Mouse (Mus musculus) liver, embryonic 11.5 days (tissue): ENCODE measurements around the gene Gpr88. TPM values are rescaled to one million over a fixed set of nuclear protein-coding genes. Genes with fewer than 3 reads are reported as not detected.

Experiments
- ATAC-seq: fragments of 200-750 bp; cut with Nextera tagmentation; replicated peaks from 2 replicates; pipeline ENCODE4 v1.8.0; 2017; ENCODE audit warnings: moderate number of reproducible peaks, mild to moderate bottlenecking, moderate TSS enrichment, moderate library complexity; ENCODE audit not compliant: low FRiP score
- DNase-seq: peaks from one replicate; pipeline ENCODE4 v3.0.0-alpha.2; 2017; ENCODE audit warnings: low spot score
- H3K27ac ChIP-seq: fragments of 300-500 bp; sonication (generic); 2 replicates; pipeline ENCODE4 v1.5.1; 2014; ENCODE audit warnings: mild to moderate bottlenecking, low read depth, low read length, control low read depth
- H3K27me3 ChIP-seq: fragments of 300-500 bp; sonication (generic); replicated peaks from 2 replicates; pipeline ENCODE4 v1.6.1; 2014; ENCODE audit warnings: low read length, mixed read lengths; ENCODE audit not compliant: control insufficient read depth, insufficient read depth
- H3K36me3 ChIP-seq: fragments of 300-500 bp; sonication (generic); 2 replicates; pipeline ENCODE4 v1.6.1; 2014; ENCODE audit warnings: mild to moderate bottlenecking, low read length, moderate library complexity, mixed read lengths; ENCODE audit not compliant: control insufficient read depth, insufficient read depth
- H3K4me1 ChIP-seq: fragments of 300-500 bp; sonication (generic); replicated peaks from 2 replicates; pipeline ENCODE4 v1.6.1; 2014; ENCODE audit warnings: low read length, mixed read lengths; ENCODE audit not compliant: control insufficient read depth, insufficient read depth
- H3K4me2 ChIP-seq: fragments of 300-500 bp; sonication (generic); 2 replicates; pipeline ENCODE4 v1.6.1; 2014; ENCODE audit warnings: mild to moderate bottlenecking, control low read depth, moderate library complexity
- H3K4me3 ChIP-seq: fragments of 300-500 bp; sonication (generic); 2 replicates; pipeline ENCODE4 v1.5.1; 2014; ENCODE audit warnings: low read depth, low read length, control low read depth
- H3K9ac ChIP-seq: fragments of 300-500 bp; sonication (generic); 2 replicates; pipeline ENCODE4 v1.6.1; 2014; ENCODE audit warnings: low read depth, low read length, control low read depth
- H3K9me3 ChIP-seq: fragments of 300-500 bp; sonication (generic); 2 replicates; pipeline ENCODE4 v1.6.1; 2016; ENCODE audit warnings: low read length, inconsistent platforms, mixed read lengths; ENCODE audit not compliant: control insufficient read depth
- WGBS: fragments of 180-500 bp; shearing (Covaris S2); extraction: QIAGEN DNeasy Blood & Tissue Kit; methylation state at CpG from one replicate; pipeline ENCODE4 v1.1.7; 2014; 5-methylcytosine and 5-hydroxymethylcytosine counted together
- polyA plus RNA-seq: library from polyadenylated mRNA; unstranded; fragments of >200 nt; fragmentation: Nextera tagmentation; extraction: Ambion mirVana; gene quantifications from 2 replicates; pipeline ENCODE4 v1.2.1, GENCODE M21; 2014

The Gpr88 gene
- polyA plus RNA-seq, 1 experiment from 2014 or later = 0.34 TPM

DNA sequence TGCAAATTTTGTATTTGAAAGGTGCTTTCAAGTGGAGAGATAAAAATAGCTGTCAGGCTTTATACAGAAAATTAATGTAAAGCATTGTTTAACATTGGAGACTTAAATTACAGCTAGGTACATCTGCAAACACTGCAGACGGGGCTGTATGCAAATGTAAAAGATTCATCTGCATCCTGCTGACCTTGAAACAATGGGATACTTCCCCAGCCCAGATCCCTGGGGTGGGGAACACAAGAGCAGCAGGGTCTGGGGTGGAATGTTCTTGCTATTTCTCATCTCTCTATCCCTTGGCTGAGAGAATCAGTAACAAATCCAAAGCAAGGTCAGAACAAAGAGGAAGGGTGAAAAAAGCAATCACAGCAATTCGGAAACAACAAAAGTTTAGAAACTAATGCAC, 30.7 kb upstream of the Gpr88 start:
- Histone ChIP-seq H3K9ac (no peak overlapping the region), H3K27me3 (no peaks in the 10 kb centered on the region), H3K4me3 (no peak overlapping the region), H3K9me3 (no peaks in the 10 kb centered on the region), H3K27ac (no peak overlapping the region), H3K36me3 (no peaks in the 10 kb centered on the region), H3K4me2 (no peak overlapping the region), H3K4me1 (no peaks in the 10 kb centered on the region)
- WGBS = 73% methylated on average over 2 of the region's 2 CpGs
- ATAC-seq (no peak), DNase-seq (no peak)

DNA sequence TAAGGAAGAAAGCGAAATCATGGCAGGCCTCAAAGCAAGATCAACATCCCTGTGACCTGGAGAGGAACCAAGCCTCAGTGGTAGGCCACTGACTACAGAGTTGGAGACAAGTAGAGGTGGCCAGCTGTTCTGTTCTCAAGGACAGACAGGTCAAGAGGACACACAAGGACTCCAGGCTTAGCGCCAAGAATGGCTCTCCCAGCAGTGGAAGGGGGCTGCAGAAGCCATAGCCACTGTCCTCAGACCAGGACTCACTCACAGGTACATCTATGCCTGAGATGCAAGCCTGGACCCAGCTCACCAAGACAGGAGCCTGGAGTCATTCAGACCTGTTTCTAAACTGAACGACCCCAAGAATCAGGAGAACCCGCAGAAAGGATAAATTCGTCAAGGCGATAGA, 28.4 kb upstream of the Gpr88 start:
- no peak for ATAC-seq
- H3K9ac ChIP-seq = no peak overlapping the region

DNA sequence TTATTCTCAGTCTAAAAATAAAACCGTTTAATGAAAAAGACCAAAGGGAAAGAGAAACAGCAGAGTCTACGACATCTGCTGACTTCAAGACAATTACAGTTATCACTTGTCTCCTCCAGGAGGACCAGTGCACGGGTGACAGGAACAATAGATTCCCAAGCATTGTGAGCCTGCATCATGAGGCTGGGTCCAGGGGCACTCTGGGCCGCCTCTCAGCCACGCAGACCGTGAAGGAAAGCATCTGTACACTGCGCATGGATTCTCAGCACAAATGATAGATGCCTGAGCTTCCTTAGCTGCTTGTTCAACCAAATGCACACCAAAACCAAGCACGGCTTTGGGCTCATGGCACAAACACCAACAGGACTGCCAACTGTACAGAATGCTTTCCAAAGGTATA, 23.8 kb upstream of the Gpr88 start:
- H3K4me2 ChIP-seq = no peak overlapping the region
- 85% methylated on average over 8 of the region's 8 CpGs for WGBS
- no peaks in the 10 kb centered on the region for H3K9me3 ChIP-seq
- H3K36me3 ChIP-seq = no peaks in the 10 kb centered on the region
- no peaks in the 10 kb centered on the region for H3K27me3 ChIP-seq
- DNase-seq (no peak), ATAC-seq (no peak)
- H3K4me3 ChIP-seq = no peak overlapping the region
- H3K4me1 ChIP-seq = no peaks in the 10 kb centered on the region
- H3K27ac ChIP-seq = no peak overlapping the region
- no peak overlapping the region for H3K9ac ChIP-seq

More for the DNA sequence above, 28.4 kb upstream of the Gpr88 start:
- Histone ChIP-seq H3K9me3 (no peaks in the 10 kb centered on the region), H3K27me3 (no peaks in the 10 kb centered on the region), H3K27ac (no peak overlapping the region), H3K4me3 (no peak overlapping the region), H3K4me1 (no peaks in the 10 kb centered on the region), H3K36me3 (no peaks in the 10 kb centered on the region), H3K4me2 (no peak overlapping the region)
- 91% methylated on average over 6 of the region's 6 CpGs for WGBS
- no peak for DNase-seq

DNA sequence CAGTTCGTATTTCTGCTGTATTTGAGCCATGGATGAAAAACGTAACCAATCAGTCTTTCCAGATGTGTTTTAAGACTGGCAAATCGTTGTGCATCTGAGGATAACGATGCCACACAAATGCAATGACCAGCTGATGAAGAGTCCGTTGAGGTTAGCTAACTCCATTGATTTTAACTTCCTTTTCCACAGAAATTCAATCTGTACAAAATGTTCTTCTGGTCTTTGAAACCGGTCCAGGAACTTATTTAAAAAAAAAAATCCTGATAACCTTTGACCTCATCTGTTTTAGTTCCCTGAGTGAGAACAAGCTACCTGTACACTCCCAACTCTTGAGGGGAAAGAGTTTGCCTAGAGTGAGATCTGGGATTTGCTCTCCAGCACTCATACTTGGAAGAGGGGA, 18.4 kb upstream of the Gpr88 start:
- no peaks in the 10 kb centered on the region for H3K36me3 ChIP-seq
- no peak overlapping the region for H3K27ac ChIP-seq
- no peaks in the 10 kb centered on the region for H3K9me3 ChIP-seq
- H3K4me2 ChIP-seq = no peak overlapping the region
- no peaks in the 10 kb centered on the region for H3K27me3 ChIP-seq
- H3K4me3 ChIP-seq = no peak overlapping the region
- ATAC-seq = no peak
- 72% methylated on average over 6 of the region's 6 CpGs for WGBS
- no peaks in the 10 kb centered on the region for H3K4me1 ChIP-seq
- no peak overlapping the region for H3K9ac ChIP-seq
- DNase-seq = no peak

DNA sequence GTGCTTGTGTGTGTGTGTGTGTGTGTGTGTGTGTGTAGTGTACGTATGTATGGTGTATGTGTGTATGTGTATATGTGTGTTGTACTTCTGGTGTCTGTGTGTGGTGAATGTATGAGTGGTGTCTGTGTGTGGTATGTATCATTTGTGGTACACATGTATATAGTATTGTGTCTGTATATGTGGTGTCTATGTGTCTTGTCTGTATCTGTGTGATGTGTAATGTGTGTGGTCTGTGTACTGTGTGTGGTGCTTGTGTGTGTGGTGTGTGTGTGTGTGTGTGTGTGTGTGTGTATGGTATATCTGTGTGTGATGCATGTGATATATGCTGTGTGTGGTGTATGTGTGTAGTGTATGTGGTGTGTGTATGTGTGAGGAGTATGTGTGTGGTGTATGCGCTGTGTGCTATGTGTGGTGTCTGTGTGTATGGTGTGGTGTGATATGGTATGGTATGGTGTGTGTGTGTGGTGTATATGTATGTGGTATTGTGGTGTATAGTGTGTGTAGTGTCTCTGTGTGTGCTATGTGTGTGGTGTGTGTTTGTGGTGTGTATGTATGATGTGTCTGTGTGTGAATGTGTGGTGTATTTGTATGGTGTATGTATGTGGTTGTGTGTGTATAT, 13.8 kb upstream of the Gpr88 start:
- no peaks in the 10 kb centered on the region for H3K36me3 ChIP-seq
- H3K4me2 ChIP-seq = no peak overlapping the region
- H3K9me3 ChIP-seq = no peaks in the 10 kb centered on the region
- DNase-seq = no peak
- 91% methylated on average over 2 of the region's 2 CpGs for WGBS
- no peak overlapping the region for H3K27ac ChIP-seq
- H3K4me1 ChIP-seq = no peaks in the 10 kb centered on the region
- no peak overlapping the region for H3K4me3 ChIP-seq
- no peaks in the 10 kb centered on the region for H3K27me3 ChIP-seq
- ATAC-seq = peak; percentile 36
- no peak overlapping the region for H3K9ac ChIP-seq

DNA sequence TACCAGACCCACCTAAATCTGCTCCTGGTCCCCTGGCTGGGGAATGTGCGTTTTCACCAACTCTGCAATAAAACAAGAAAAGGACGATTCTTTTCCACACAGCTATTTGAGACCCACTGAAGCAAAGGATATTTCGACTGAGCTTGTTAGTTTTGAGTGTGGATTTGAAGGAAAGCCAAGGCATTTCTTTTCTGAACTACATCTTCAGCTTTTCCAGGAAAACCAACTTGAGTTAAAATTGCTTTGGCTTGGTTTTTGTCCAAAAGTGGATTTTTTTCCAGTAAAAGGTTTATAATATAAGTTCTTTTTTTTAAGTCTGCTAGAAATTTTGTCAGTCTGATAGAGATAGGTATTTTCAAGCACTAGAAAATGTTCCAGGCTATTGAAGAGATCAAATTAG, 13.1 kb upstream of the Gpr88 start:
- Histone ChIP-seq H3K36me3 (no peaks in the 10 kb centered on the region), H3K9ac (no peak overlapping the region), H3K4me2 (no peak overlapping the region), H3K27me3 (no peaks in the 10 kb centered on the region), H3K9me3 (no peaks in the 10 kb centered on the region), H3K4me3 (no peak overlapping the region), H3K27ac (no peak overlapping the region), H3K4me1 (no peaks in the 10 kb centered on the region)
- DNase-seq = no peak
- 79% methylated on average over 3 of the region's 3 CpGs for WGBS
- no peak for ATAC-seq

DNA sequence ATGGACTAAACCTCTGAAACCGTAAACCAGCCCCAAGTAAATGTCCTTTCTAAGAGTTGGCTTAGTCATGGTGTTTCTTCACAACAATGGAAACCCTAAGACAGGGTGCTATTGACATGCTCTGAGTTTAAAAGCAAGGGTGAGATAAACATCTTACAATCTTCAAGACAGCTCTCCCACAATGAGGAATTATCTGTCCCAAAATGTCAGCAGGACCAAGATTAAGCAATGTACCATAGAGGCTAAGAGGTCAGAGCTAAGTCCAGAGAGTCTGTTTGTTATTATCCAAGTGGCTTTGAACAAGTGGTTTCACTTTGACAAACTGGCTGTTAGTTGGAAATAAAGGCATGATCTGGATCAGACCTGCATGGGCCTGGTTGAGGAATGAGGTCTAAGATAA, 10.7 kb upstream of the Gpr88 start:
- WGBS = 67% methylated on average over 1 of the region's 1 CpGs
- no peak overlapping the region for H3K9ac ChIP-seq
- H3K4me3 ChIP-seq = no peak overlapping the region
- DNase-seq = no peak
- no peaks in the 10 kb centered on the region for H3K36me3 ChIP-seq
- no peaks in the 10 kb centered on the region for H3K27me3 ChIP-seq
- H3K4me1 ChIP-seq = no peaks in the 10 kb centered on the region
- H3K27ac ChIP-seq = no peak overlapping the region
- H3K4me2 ChIP-seq = no peak overlapping the region
- H3K9me3 ChIP-seq = no peaks in the 10 kb centered on the region
- ATAC-seq = no peak

DNA sequence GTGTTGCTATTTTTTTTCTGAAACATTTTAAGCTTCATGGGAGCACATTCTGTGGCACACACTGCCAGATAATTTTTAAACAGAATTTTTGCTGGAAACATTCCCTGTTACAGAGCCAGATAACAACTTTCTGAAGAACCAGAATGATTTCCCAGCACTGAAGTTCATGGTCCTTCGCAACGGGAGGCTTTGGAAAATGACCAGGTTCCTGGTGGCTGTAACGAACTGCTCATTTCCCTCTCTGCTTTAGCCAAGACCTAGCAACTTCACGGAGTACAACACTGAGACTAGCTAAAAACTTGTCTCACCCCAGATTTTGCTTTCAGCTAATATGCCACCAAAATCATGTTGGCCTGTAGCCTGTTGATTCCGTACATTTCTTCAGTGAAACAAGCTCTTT, 9.8 kb upstream of the Gpr88 start:
- no peak for ATAC-seq
- no peak for DNase-seq
- no peaks in the 10 kb centered on the region for H3K27me3 ChIP-seq
- H3K4me3 ChIP-seq = no peak overlapping the region
- WGBS = 86% methylated on average over 5 of the region's 5 CpGs
- no peaks in the 10 kb centered on the region for H3K4me1 ChIP-seq
- no peak overlapping the region for H3K9ac ChIP-seq
- H3K4me2 ChIP-seq = no peak overlapping the region
- H3K27ac ChIP-seq = no peak overlapping the region
- no peaks in the 10 kb centered on the region for H3K9me3 ChIP-seq
- H3K36me3 ChIP-seq = no peaks in the 10 kb centered on the region

DNA sequence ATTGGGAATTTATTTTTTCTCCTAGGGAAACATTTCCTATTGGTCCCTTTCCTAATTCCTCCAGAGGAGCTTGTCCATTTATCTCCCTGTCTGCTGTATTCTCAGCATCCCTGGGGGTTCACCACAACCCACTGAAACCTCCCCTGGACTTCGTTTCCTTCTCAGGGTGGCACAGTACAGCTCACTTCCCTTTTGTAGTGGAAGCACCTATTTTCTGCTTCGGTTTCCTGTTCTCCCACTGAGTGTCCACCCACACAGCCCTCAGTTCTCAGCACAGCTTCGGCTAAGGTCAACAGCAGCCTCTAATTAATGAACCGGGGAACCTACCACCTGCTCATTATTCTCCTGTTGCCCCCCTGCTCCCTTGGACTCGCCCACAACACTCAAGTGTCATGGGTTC, 2.8 kb upstream of the Gpr88 start:
- Histone ChIP-seq H3K27me3 (peaks cover 36% of the 10 kb centered on the region), H3K4me3 (no peak overlapping the region), H3K4me1 (peaks cover 10% of the 10 kb centered on the region; the same call in 1 of the 2 replicates), H3K9me3 (no peaks in the 10 kb centered on the region), H3K9ac (no peak overlapping the region), H3K4me2 (no peak overlapping the region), H3K27ac (no peak overlapping the region), H3K36me3 (no peaks in the 10 kb centered on the region)
- no peak for DNase-seq
- no peak for ATAC-seq
- 29% methylated on average over 5 of the region's 5 CpGs for WGBS
